Mouse (Mus musculus): ENCODE results near the gene Cdan1. TPM values are rescaled to one million over a fixed set of nuclear protein-coding genes. Genes with fewer than 3 reads are reported as not detected.

Cdan1 gene
- polyA plus RNA-seq, 1 experiment from 2014 or later: 6.8 TPM

GRCm38 (mm10) chr2:120852626-120853025 lies 2.7 kb upstream of the Cdan1 start:
- Histone ChIP-seq H3K4me2 (no peak overlapping the region), H3K9ac (no peak overlapping the region), H3K36me3 (no peaks in the 10 kb centered on the region), H3K27ac (no peak overlapping the region), H3K27me3 (no peaks in the 10 kb centered on the region), H3K9me3 (no peaks in the 10 kb centered on the region), H3K4me1 (0 out of 2 replicates have a peak, but pooled peaks cover 6% of the 10 kb centered on the region), H3K4me3 (no peak overlapping the region)
- no peak for ATAC-seq (ENCODE audit: insufficient number of reproducible peaks, insufficient read depth, low FRiP score, low TSS enrichment, low read depth)
- 47% methylated on average over 1 of the region's 1 CpGs for WGBS

GRCm38 (mm10) chr2:120850424-120851082 lies 625 bp upstream of the Cdan1 start, which contains the start of gene Ttbk2:
TSS of gene Ttbk2 (minus strand) at chr2:120850604.
- H3K27me3 ChIP-seq: no peaks in the 10 kb centered on the region
- H3K36me3 ChIP-seq: no peaks in the 10 kb centered on the region
- H3K4me2 ChIP-seq: peak within 1 kb of the TSS; percentile 85
- H3K4me3 ChIP-seq: peak within 1 kb of the TSS; percentile 87
- H3K4me1 ChIP-seq: 0 out of 2 replicates have a peak, but pooled peaks cover 6% of the 10 kb centered on the region
- no peaks in the 10 kb centered on the region for H3K9me3 ChIP-seq
- H3K9ac ChIP-seq: peak within 1 kb of the TSS; percentile 88
- ATAC-seq (ENCODE audit: insufficient number of reproducible peaks, insufficient read depth, low FRiP score, low TSS enrichment, low read depth): peak; percentile 100
- peak within 1 kb of the TSS; percentile 76 for H3K27ac ChIP-seq
- WGBS: 1% methylated on average over 38 of the region's 39 CpGs

- no peak overlapping the region for H3K9ac ChIP-seq
- no peaks in the 10 kb centered on the region for H3K27me3 ChIP-seq
- no peaks in the 10 kb centered on the region for H3K36me3 ChIP-seq
- H3K9me3 ChIP-seq: no peaks in the 10 kb centered on the region
- no peak overlapping the region for H3K4me2 ChIP-seq
- no peak overlapping the region for H3K4me3 ChIP-seq
- 95% methylated on average over 1 of the region's 1 CpGs for WGBS
- 0 out of 2 replicates have a peak, but pooled peaks cover 3% of the 10 kb centered on the region for H3K4me1 ChIP-seq
- H3K27ac ChIP-seq: no peak overlapping the region
- no peak for ATAC-seq (ENCODE audit: insufficient number of reproducible peaks, insufficient read depth, low FRiP score, low TSS enrichment, low read depth)
These were observed 4.6 kb downstream of the Cdan1 start for GRCm38 (mm10) chr2:120845280-120845679.

- Histone ChIP-seq H3K9me3 (no peaks in the 10 kb centered on the region), H3K36me3 (no peaks in the 10 kb centered on the region), H3K4me1 (no peaks in the 10 kb centered on the region), H3K27ac (no peak overlapping the region), H3K9ac (no peak overlapping the region), H3K4me2 (no peak overlapping the region), H3K4me3 (no peak overlapping the region), H3K27me3 (no peaks in the 10 kb centered on the region)
- 72% methylated on average over 4 of the region's 4 CpGs for WGBS
- no peak for ATAC-seq (ENCODE audit: insufficient number of reproducible peaks, insufficient read depth, low FRiP score, low TSS enrichment, low read depth)
These were observed 5.9 kb downstream of the Cdan1 start for GRCm38 (mm10) chr2:120843990-120844389.

- H3K9me3 ChIP-seq: no peaks in the 10 kb centered on the region
- H3K4me2 ChIP-seq: no peak overlapping the region
- no peaks in the 10 kb centered on the region; the same call in 1 of the 2 replicates for H3K36me3 ChIP-seq
- H3K4me3 ChIP-seq: no peak overlapping the region
- 84% methylated on average over 1 of the region's 1 CpGs for WGBS
- no peak for ATAC-seq (ENCODE audit: insufficient number of reproducible peaks, insufficient read depth, low FRiP score, low TSS enrichment, low read depth)
- no peaks in the 10 kb centered on the region for H3K4me1 ChIP-seq
- no peak overlapping the region for H3K27ac ChIP-seq
- no peaks in the 10 kb centered on the region for H3K27me3 ChIP-seq
- no peak overlapping the region for H3K9ac ChIP-seq
These were observed 8.7 kb downstream of the Cdan1 start for GRCm38 (mm10) chr2:120841211-120841610.

GRCm38 (mm10) chr2:120835167-120835566 lies 14.8 kb downstream of the Cdan1 start:
- H3K4me3 ChIP-seq: no peak overlapping the region
- ATAC-seq (ENCODE audit: insufficient number of reproducible peaks, insufficient read depth, low FRiP score, low TSS enrichment, low read depth): no peak
- no peak overlapping the region for H3K9ac ChIP-seq
- no peaks in the 10 kb centered on the region for H3K4me1 ChIP-seq
- 93% methylated on average over 4 of the region's 4 CpGs for WGBS
- peaks cover 18% of the 10 kb centered on the region for H3K36me3 ChIP-seq
- H3K4me2 ChIP-seq: no peak overlapping the region
- no peak overlapping the region for H3K27ac ChIP-seq
- no peaks in the 10 kb centered on the region for H3K27me3 ChIP-seq
- no peaks in the 10 kb centered on the region for H3K9me3 ChIP-seq

- H3K4me3 ChIP-seq: no peak overlapping the region
- H3K4me1 ChIP-seq: no peaks in the 10 kb centered on the region
- 54% methylated on average over 1 of the region's 1 CpGs for WGBS
- 0 out of 2 replicates have a peak, but pooled peaks cover 3% of the 10 kb centered on the region for H3K36me3 ChIP-seq
- no peaks in the 10 kb centered on the region for H3K9me3 ChIP-seq
- H3K4me2 ChIP-seq: no peak overlapping the region
- ATAC-seq (ENCODE audit: insufficient number of reproducible peaks, insufficient read depth, low FRiP score, low TSS enrichment, low read depth): no peak
- no peak overlapping the region for H3K9ac ChIP-seq
- H3K27me3 ChIP-seq: no peaks in the 10 kb centered on the region
- H3K27ac ChIP-seq: no peak overlapping the region
These were observed 22.8 kb downstream of the Cdan1 start for GRCm38 (mm10) chr2:120826936-120827638.

GRCm38 (mm10) chr2:120770265-120770935 lies 79.5 kb downstream of the Cdan1 start:
- no peak overlapping the region for H3K9ac ChIP-seq
- 77% methylated on average over 2 of the region's 2 CpGs for WGBS
- ATAC-seq (ENCODE audit: insufficient number of reproducible peaks, insufficient read depth, low FRiP score, low TSS enrichment, low read depth): no peak
- no peaks in the 10 kb centered on the region for H3K4me1 ChIP-seq
- no peaks in the 10 kb centered on the region for H3K27me3 ChIP-seq
- peaks cover 37% of the 10 kb centered on the region for H3K36me3 ChIP-seq
- H3K27ac ChIP-seq: no peak overlapping the region
- H3K4me2 ChIP-seq: no peak overlapping the region
- H3K4me3 ChIP-seq: no peak overlapping the region
- no peaks in the 10 kb centered on the region for H3K9me3 ChIP-seq

- H3K4me3 ChIP-seq: no peak overlapping the region
- no peak overlapping the region for H3K4me2 ChIP-seq
- H3K36me3 ChIP-seq: peaks cover 32% of the 10 kb centered on the region
- no peaks in the 10 kb centered on the region for H3K4me1 ChIP-seq
- no peak for ATAC-seq (ENCODE audit: insufficient number of reproducible peaks, insufficient read depth, low FRiP score, low TSS enrichment, low read depth)
- no peak overlapping the region for H3K27ac ChIP-seq
- no peaks in the 10 kb centered on the region for H3K27me3 ChIP-seq
- H3K9me3 ChIP-seq: no peaks in the 10 kb centered on the region
- no peak overlapping the region for H3K9ac ChIP-seq
These were observed 88.0 kb downstream of the Cdan1 start for GRCm38 (mm10) chr2:120761922-120762321.

- no peaks in the 10 kb centered on the region for H3K4me1 ChIP-seq
- H3K9me3 ChIP-seq: no peaks in the 10 kb centered on the region
- WGBS: 89% methylated on average over 2 of the region's 2 CpGs
- ATAC-seq (ENCODE audit: insufficient number of reproducible peaks, insufficient read depth, low FRiP score, low TSS enrichment, low read depth): no peak
- no peak overlapping the region for H3K27ac ChIP-seq
- no peaks in the 10 kb centered on the region for H3K27me3 ChIP-seq
- H3K9ac ChIP-seq: no peak overlapping the region
- no peak overlapping the region for H3K4me2 ChIP-seq
- H3K4me3 ChIP-seq: no peak overlapping the region
- H3K36me3 ChIP-seq: peaks cover 42% of the 10 kb centered on the region
These were observed 101.9 kb downstream of the Cdan1 start for GRCm38 (mm10) chr2:120748041-120748440.

- Histone ChIP-seq H3K36me3 (peaks cover 44% of the 10 kb centered on the region), H3K4me3 (no peak overlapping the region), H3K27ac (no peak overlapping the region), H3K9ac (no peak overlapping the region), H3K27me3 (no peaks in the 10 kb centered on the region), H3K4me2 (no peak overlapping the region), H3K4me1 (no peaks in the 10 kb centered on the region), H3K9me3 (no peaks in the 10 kb centered on the region)
- ATAC-seq (ENCODE audit: insufficient number of reproducible peaks, insufficient read depth, low FRiP score, low TSS enrichment, low read depth): no peak
- WGBS: 85% methylated on average over 1 of the region's 1 CpGs
These were observed 104.4 kb downstream of the Cdan1 start for GRCm38 (mm10) chr2:120745496-120745895.
